Mouse (Mus musculus) cerebellum, adult 2 months (tissue): ENCODE data around the gene Ccl24.

ENCODE experiments used
- CTCF ChIP-seq: fragments of 200-500 bp; IDR thresholded peaks from 2 replicates; pipeline ENCODE4 v1.5.1; 2011; ENCODE audit warnings: low read depth, mild to moderate bottlenecking, control low read depth, low read length, moderate library complexity, borderline replicate concordance; ENCODE audit not compliant: insufficient read depth
- POLR2A ChIP-seq: fragments of 200-500 bp; IDR thresholded peaks from 2 replicates; pipeline ENCODE4 v1.6.1; 2011; ENCODE audit warnings: low read length, control low read depth, borderline replicate concordance; ENCODE audit not compliant: insufficient read depth

DNA sequence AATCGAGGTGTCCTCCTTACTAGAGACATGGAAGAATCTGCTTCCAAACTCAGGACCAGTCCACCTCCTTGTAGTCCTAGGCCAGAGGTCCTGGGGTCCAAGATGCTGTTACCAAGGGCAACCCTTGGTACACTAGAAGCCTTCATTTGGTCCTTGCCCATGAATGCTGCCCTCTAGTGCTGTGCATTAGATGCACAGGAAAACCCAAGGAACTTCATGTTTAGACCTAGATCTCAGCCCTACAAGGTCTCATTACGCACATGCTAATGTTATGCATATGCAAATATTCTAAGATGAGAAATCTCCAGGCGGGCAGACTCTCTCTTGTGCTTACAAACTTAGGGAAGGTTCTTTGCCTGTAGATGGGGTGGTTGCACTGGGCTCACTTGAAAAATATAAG is 43.5 kb downstream of the Ccl24 start:
- TF ChIP-seq CTCF (no peak), POLR2A (no peak)
